ENCODE assay signal across 8 mouse cellular contexts in genomic region chr11:69371601-69372000, GRCm38 (mm10). TPM values are rescaled to one million over a fixed set of nuclear protein-coding genes. Genes with fewer than 3 reads are reported as not detected.
DNase-seq lines count a peak whose midpoint lies in the region; ATAC-seq and TF ChIP-seq lines count a peak whose summit lies in the region.

No protein-coding gene starts in this region.

- TF ChIP-seq CTCF in MEL (IDR thresholded peaks at IDR 0.05 in 2 of 3, conservative IDR thresholded peaks at IDR 0.05 in 1 of 3; ENCODE audit: control insufficient read depth in 1 of 3, insufficient read depth in 1 of 3, low read depth in 2 of 3, low read length in 3 of 3, poor library complexity in 1 of 3, severe bottlenecking in 1 of 3) = no peak
- no peak for TF ChIP-seq CTCF in forebrain, postnatal 0 days (IDR thresholded peaks at IDR 0.05; ENCODE audit: low read depth)

- peaks cover 52% of the 10 kb centered on the region for H3K4me1 ChIP-seq in heart, embryonic 13.5 days
- peaks cover 13 to 30% of the 10 kb centered on the region in 2 experiments for H3K4me1 ChIP-seq in MEL (ENCODE audit: control insufficient read depth in 1 of 2, insufficient read depth in 2 of 2, low read length in 2 of 2)
- H3K4me1 ChIP-seq in forebrain, postnatal 0 days (ENCODE audit: insufficient read depth) = peaks cover 21% of the 10 kb centered on the region
- H3K4me1 ChIP-seq in midbrain, embryonic 10.5 days = peaks cover 66% of the 10 kb centered on the region

- peaks cover 23% of the 10 kb centered on the region for H3K36me3 ChIP-seq in heart, embryonic 13.5 days
- peaks cover 0 to 26% of the 10 kb centered on the region in 2 experiments; a peak in 2 of 4 replicates for H3K36me3 ChIP-seq in MEL (ENCODE audit: control insufficient read depth in 1 of 2, insufficient read depth in 2 of 2, low read length in 2 of 2)
- H3K36me3 ChIP-seq in forebrain, postnatal 0 days (ENCODE audit: insufficient read depth) = 0 out of 2 replicates have a peak, but pooled peaks cover 4% of the 10 kb centered on the region
- peaks cover 44% of the 10 kb centered on the region for H3K36me3 ChIP-seq in midbrain, embryonic 10.5 days

- no peak for DNase-seq in heart, postnatal 36 days
- DNase-seq in MEL (ENCODE audit: low read depth, low spot score) = no peak
- DNase-seq in forebrain, postnatal 0 days = peak; percentile 39
- no peak for DNase-seq in midbrain, embryonic 10.5 days (ENCODE audit: low spot score)
- DNase-seq in frontal cortex, postnatal 10 days (ENCODE audit: low spot score in 2 of 2) = no peak
- DNase-seq in ovary, postnatal 10 days (ENCODE audit: low spot score) = no peak
- DNase-seq in c-Kit-positive CD71-positive TER-119-positive erythroid progenitor cells, embryonic 14.5 days (ENCODE audit: low spot score) = no peak

- no peak overlapping the region for H3K4me3 ChIP-seq in heart, embryonic 13.5 days
- H3K4me3 ChIP-seq in MEL (ENCODE audit: control insufficient read depth in 1 of 2, insufficient read depth in 1 of 2, low read depth in 2 of 2, low read length in 2 of 2) = no peak overlapping the region
- H3K4me3 ChIP-seq in forebrain, postnatal 0 days (ENCODE audit: low read depth, low read length) = no peak overlapping the region
- peak overlapping the region; percentile 97 for H3K4me3 ChIP-seq in midbrain, embryonic 10.5 days

- no peak for TF ChIP-seq POLR2A in MEL (IDR thresholded peaks at IDR 0.05; ENCODE audit: control insufficient read depth in 1 of 2, insufficient read depth in 1 of 2, low read depth in 1 of 2, low read length in 2 of 2, poor library complexity in 1 of 2)

- H3K9ac ChIP-seq in heart, embryonic 13.5 days = peak overlapping the region; percentile 56; the same call in 1 of the 2 replicates
- H3K9ac ChIP-seq in MEL (ENCODE audit: control insufficient read depth, low read depth, low read length, poor library complexity, severe bottlenecking) = no peak overlapping the region; the same call in 1 of the 2 replicates
- 0 out of 2 replicates have a peak overlapping the region, but pooled peaks have one; percentile 22 for H3K9ac ChIP-seq in forebrain, postnatal 0 days

- TF ChIP-seq EP300 in MEL (IDR thresholded peaks at IDR 0.05; ENCODE audit: low read depth in 1 of 2, low read length in 2 of 2) = no peak

- H3K79me2 ChIP-seq in MEL (ENCODE audit: control insufficient read depth, insufficient read depth, low read length, poor library complexity) = peaks cover 16% of the 10 kb centered on the region

- intact Hi-C loops in heart, postnatal 36 days (cut with DNase I) = loop anchor here (1.0 kb wide), 1 partner anchor 17 kb away; no protein-coding TSS in a partner anchor

- ATAC-seq in heart, embryonic 13.5 days (ENCODE audit: extremely low read depth, insufficient number of reproducible peaks, low FRiP score, low TSS enrichment) = no peak
- ATAC-seq in forebrain, postnatal 0 days = no peak

- H3K27ac ChIP-seq in heart, embryonic 13.5 days (replicated peaks) = peak overlapping the region; percentile 75
- peak overlapping the region; percentile 84 for H3K27ac ChIP-seq in MEL (ENCODE audit: control insufficient read depth, low read depth, low read length)
- peak overlapping the region; percentile 80 for H3K27ac ChIP-seq in forebrain, postnatal 0 days (ENCODE audit: low read depth, low read length)
- peak overlapping the region; percentile 82 for H3K27ac ChIP-seq in midbrain, embryonic 10.5 days (replicated peaks)

- no peak for TF ChIP-seq RAD21 in MEL (IDR thresholded peaks at IDR 0.05; ENCODE audit: low read depth, low read length)

- peak overlapping the region; percentile 53 for H3K4me2 ChIP-seq in heart, embryonic 13.5 days
- H3K4me2 ChIP-seq in forebrain, postnatal 0 days (ENCODE audit: low read depth) = peak overlapping the region; percentile 42

- no peaks in the 10 kb centered on the region for H3K9me3 ChIP-seq in heart, embryonic 13.5 days
- no peaks in the 10 kb centered on the region for H3K9me3 ChIP-seq in MEL (replicated peaks; ENCODE audit: insufficient read depth, low read length)
- H3K9me3 ChIP-seq in forebrain, postnatal 0 days (ENCODE audit: low read length) = no peaks in the 10 kb centered on the region
- no peaks in the 10 kb centered on the region for H3K9me3 ChIP-seq in midbrain, embryonic 10.5 days (replicated peaks)

- H3K27me3 ChIP-seq in heart, embryonic 13.5 days (replicated peaks) = no peaks in the 10 kb centered on the region
- no peaks in the 10 kb centered on the region for H3K27me3 ChIP-seq in MEL (ENCODE audit: control insufficient read depth in 1 of 2, insufficient read depth in 2 of 2, low read length in 2 of 2)
- H3K27me3 ChIP-seq in forebrain, postnatal 0 days (ENCODE audit: insufficient read depth, low read length) = no peaks in the 10 kb centered on the region
- no peaks in the 10 kb centered on the region for H3K27me3 ChIP-seq in midbrain, embryonic 10.5 days (ENCODE audit: low read depth, poor library complexity, severe bottlenecking)

- 56% methylated on average over 12 of the region's 12 CpGs for WGBS in heart, embryonic 13.5 days
- WGBS in forebrain, postnatal 0 days = 30% methylated on average over 12 of the region's 12 CpGs
- 31% methylated on average over 12 of the region's 12 CpGs for WGBS in midbrain, embryonic 10.5 days

TF ChIP-seq in MEL, 35 proteins besides CTCF, POLR2A, EP300 and RAD21:
- no peak for TF ChIP-seq BHLHE40 (IDR thresholded peaks at IDR 0.05; ENCODE audit: borderline replicate concordance, low read depth, low read length)
TF ChIP-seq in MEL: peak in this region for 0.

RNA-seq across cellular contexts. Expression of gene Chd3, which starts 2.4 kb away (rescaled TPM):
- 18.0 and 18.8 TPM in 2 replicates for polyA plus RNA-seq in heart, embryonic 13.5 days (2015; fragmentation: Nextera tagmentation; extraction: Ambion mirVana)
- total RNA-seq in heart, postnatal 36 days (2021) = 10 to 100 TPM; 21.8 to 22.8 TPM
- total RNA-seq in MEL (2012; rRNA removed) = 37.3 and 65.8 TPM in 2 replicates
- polyA plus RNA-seq in MEL (2012; ENCODE audit: insufficient read depth in 1 of 2, insufficient read length in 2 of 2, low read depth in 1 of 2, low replicate concordance in 2 of 2, missing spikeins in 1 of 2) = 10 to 100 TPM in 1 of 2 experiments, not detected in 1; 84.9 TPM
- 356 and 381 TPM in 2 replicates for total RNA-seq in forebrain, postnatal 0 days (2014; rRNA removed)
- polyA plus RNA-seq in forebrain, postnatal 0 days (2015; fragmentation: Nextera tagmentation; extraction: Ambion mirVana) = 55.3 and 74.7 TPM in 2 replicates
- 41.7 and 50.6 TPM in 2 replicates for polyA plus RNA-seq in midbrain, embryonic 10.5 days (2016; fragmentation: Nextera tagmentation; extraction: Ambion mirVana)

RNA-seq across cellular contexts. Expression of gene Naa38, which starts 23.7 kb away (rescaled TPM):
- 135 and 139 TPM in 2 replicates for polyA plus RNA-seq in heart, embryonic 13.5 days (2015; fragmentation: Nextera tagmentation; extraction: Ambion mirVana)
- total RNA-seq in heart, postnatal 36 days (2021) = 100 to 1,000 TPM; 101 to 103 TPM
- total RNA-seq in MEL (2012; rRNA removed) = 190 and 191 TPM in 2 replicates
- polyA plus RNA-seq in MEL (2012; ENCODE audit: insufficient read depth in 1 of 2, insufficient read length in 2 of 2, low read depth in 1 of 2, low replicate concordance in 2 of 2, missing spikeins in 1 of 2) = 100 to 1,000 TPM in 1 of 2 experiments, not detected in 1; 173 TPM
- 47.7 and 59.2 TPM in 2 replicates for total RNA-seq in forebrain, postnatal 0 days (2014; rRNA removed)
- polyA plus RNA-seq in forebrain, postnatal 0 days (2015; fragmentation: Nextera tagmentation; extraction: Ambion mirVana) = 125 and 141 TPM in 2 replicates
- polyA plus RNA-seq in midbrain, embryonic 10.5 days (2016; fragmentation: Nextera tagmentation; extraction: Ambion mirVana) = 145 and 146 TPM in 2 replicates

RNA-seq across cellular contexts. Expression of gene Cyb5d1, which starts 23.8 kb away (rescaled TPM):
- polyA plus RNA-seq in heart, embryonic 13.5 days (2015; fragmentation: Nextera tagmentation; extraction: Ambion mirVana) = 21.2 and 21.5 TPM in 2 replicates
- 10 to 100 TPM; 29.6 to 31.8 TPM for total RNA-seq in heart, postnatal 36 days (2021)
- 26.8 and 39.6 TPM in 2 replicates for total RNA-seq in MEL (2012; rRNA removed)
- polyA plus RNA-seq in MEL (2012; ENCODE audit: insufficient read depth in 1 of 2, insufficient read length in 2 of 2, low read depth in 1 of 2, low replicate concordance in 2 of 2, missing spikeins in 1 of 2) = 10 to 100 TPM in 1 of 2 experiments, not detected in 1; 21.3 TPM
- 21.1 and 28.9 TPM in 2 replicates for total RNA-seq in forebrain, postnatal 0 days (2014; rRNA removed)
- 17.0 and 24.2 TPM in 2 replicates for polyA plus RNA-seq in forebrain, postnatal 0 days (2015; fragmentation: Nextera tagmentation; extraction: Ambion mirVana)
- polyA plus RNA-seq in midbrain, embryonic 10.5 days (2016; fragmentation: Nextera tagmentation; extraction: Ambion mirVana) = 50.4 and 57.3 TPM in 2 replicates

RNA-seq across cellular contexts. Expression of gene Tmem88, which starts 26.4 kb away (rescaled TPM):
- 40.0 and 40.5 TPM in 2 replicates for polyA plus RNA-seq in heart, embryonic 13.5 days (2015; fragmentation: Nextera tagmentation; extraction: Ambion mirVana)
- 10 to 100 TPM; 23.3 to 29.6 TPM for total RNA-seq in heart, postnatal 36 days (2021)
- total RNA-seq in MEL (2012; rRNA removed) = 0.39 TPM in 2 replicates
- under 1 TPM in 1 of 2 experiments, not detected in 1; 0.45 TPM for polyA plus RNA-seq in MEL (2012; ENCODE audit: insufficient read depth in 1 of 2, insufficient read length in 2 of 2, low read depth in 1 of 2, low replicate concordance in 2 of 2, missing spikeins in 1 of 2)
- 2.0 and 2.4 TPM in 2 replicates for total RNA-seq in forebrain, postnatal 0 days (2014; rRNA removed)
- 6.8 and 7.7 TPM in 2 replicates for polyA plus RNA-seq in forebrain, postnatal 0 days (2015; fragmentation: Nextera tagmentation; extraction: Ambion mirVana)
- 16.9 and 21.4 TPM in 2 replicates for polyA plus RNA-seq in midbrain, embryonic 10.5 days (2016; fragmentation: Nextera tagmentation; extraction: Ambion mirVana)

RNA-seq across cellular contexts. Expression of gene Rnf227, which starts 31.3 kb away (rescaled TPM):
- polyA plus RNA-seq in heart, embryonic 13.5 days (2015; fragmentation: Nextera tagmentation; extraction: Ambion mirVana) = 6.2 and 8.3 TPM in 2 replicates
- total RNA-seq in heart, postnatal 36 days (2021) = under 1 TPM; 0.27 to 0.89 TPM
- total RNA-seq in MEL (2012; rRNA removed) = 6.4 and 11.5 TPM in 2 replicates
- polyA plus RNA-seq in MEL (2012; ENCODE audit: insufficient read depth in 1 of 2, insufficient read length in 2 of 2, low read depth in 1 of 2, low replicate concordance in 2 of 2, missing spikeins in 1 of 2) = 10 to 100 TPM in 1 of 2 experiments, not detected in 1; 12.4 TPM
- total RNA-seq in forebrain, postnatal 0 days (2014; rRNA removed) = 190 and 225 TPM in 2 replicates
- polyA plus RNA-seq in forebrain, postnatal 0 days (2015; fragmentation: Nextera tagmentation; extraction: Ambion mirVana) = 200 and 231 TPM in 2 replicates
- polyA plus RNA-seq in midbrain, embryonic 10.5 days (2016; fragmentation: Nextera tagmentation; extraction: Ambion mirVana) = 18.1 and 24.6 TPM in 2 replicates
